Mouse (Mus musculus): ENCODE data around the gene Paqr7.

Paqr7 gene

DNA sequence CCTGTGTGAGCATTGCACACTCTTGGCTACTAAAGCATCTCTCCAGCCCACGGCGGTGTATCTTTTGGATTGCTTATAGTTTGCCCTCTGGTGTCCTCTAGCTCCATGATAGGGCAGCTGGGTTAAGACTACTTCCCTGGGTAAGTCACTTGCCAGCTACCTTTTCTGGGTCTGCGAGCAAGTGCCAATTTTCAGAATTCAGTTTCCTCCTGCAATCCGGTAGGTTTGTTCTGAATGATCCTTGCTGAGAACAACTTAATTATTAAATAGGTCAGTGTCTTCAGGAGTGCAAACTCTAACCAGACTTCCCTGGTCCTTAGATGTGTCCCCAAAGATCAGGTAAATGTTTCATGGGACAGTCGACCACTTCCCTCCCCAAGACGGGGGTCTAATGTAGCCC is 4.6 kb downstream of the Paqr7 start:
- DNase-seq (ENCODE audit: low read depth, low spot score), result no peak

DNA sequence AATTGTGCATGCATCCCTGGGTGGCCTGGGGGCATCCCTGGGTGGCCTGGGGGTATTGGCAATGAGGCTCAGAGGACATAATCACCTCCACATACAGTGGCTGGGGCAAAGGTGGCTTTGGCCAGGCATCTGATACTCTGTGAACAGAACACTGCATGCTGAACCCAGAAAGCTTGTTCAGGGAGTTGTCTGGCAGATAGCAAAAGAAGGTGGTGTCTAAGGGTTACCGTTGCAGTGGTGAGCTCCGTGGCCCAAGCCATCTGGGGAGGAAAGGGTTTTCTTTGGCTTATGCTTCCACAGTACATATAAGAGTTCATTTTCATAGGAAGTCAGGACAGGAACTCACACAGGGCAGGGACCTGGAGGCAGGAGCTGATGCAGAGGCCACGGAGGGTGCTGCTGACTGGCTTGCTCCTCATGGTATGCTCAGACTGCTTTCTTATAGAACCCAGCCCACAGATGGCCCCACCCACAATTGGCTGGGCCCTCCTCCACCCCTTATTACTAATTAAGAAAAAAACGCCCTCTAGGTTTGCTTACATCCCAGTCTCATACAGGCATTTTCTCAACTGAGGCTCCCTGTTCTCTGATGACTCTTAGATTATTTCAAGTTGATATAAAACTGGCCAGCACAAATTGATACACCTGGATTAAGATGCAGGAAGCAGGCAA is 7.3 kb downstream of the Paqr7 start:
- DNase-seq (ENCODE audit: low read depth, low spot score), result no peak

DNA sequence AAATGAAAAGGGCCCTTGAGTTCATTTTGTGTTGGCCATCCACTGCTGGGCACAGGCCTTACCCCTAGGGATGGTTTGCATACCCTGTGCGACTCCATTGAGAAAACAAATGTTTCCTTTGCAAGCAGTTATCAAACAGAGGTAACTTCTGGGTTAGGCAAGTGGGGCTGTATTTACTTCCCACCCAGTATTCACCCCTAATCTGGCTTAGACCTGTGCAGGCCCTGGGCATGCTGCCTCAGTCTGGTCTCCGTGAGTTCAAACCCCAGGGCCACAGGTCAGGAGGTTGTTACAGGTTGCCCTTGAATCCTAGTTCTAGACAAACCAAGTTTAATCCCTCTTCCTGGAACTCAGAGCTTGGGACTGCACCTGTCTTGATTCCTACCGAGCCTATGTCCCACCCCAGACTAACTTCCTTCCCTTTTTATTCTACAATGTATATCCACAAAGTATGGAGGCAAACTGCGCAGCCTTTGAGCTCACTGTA is 8.8 kb downstream of the Paqr7 start:
- no peak for DNase-seq (ENCODE audit: low read depth, low spot score)

DNA sequence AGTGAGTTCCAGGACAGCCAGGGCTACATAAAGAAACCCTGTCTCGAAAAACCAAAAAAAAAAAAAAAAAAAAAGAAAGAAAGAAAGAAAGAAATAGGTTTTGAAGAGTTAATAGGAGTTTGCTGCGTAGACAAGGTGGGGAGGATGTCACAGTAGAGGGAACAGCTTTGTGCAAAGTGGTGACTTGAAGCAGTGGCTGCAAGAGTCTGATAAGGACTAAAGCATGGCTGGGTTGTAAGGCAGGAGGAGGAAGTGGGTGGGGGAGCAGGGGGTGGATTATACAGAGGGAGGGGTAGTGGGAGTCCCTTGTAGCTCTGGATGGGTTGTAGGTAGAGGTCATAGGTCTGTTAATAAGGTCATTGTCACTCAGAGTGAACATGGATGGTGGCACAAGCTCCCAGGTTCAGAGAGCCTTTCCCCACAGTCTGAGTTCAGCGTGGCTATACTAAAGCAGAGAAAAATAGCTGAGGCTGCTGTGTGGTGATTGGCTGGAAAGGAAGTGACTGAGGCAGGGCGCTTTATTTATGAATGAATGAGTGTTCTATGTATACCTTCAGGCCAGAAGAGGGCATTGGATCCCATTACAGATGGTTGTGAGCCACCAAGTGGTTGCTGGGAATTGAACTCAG is 9.6 kb downstream of the Paqr7 start:
- no peak for DNase-seq (ENCODE audit: low read depth, low spot score)

DNA sequence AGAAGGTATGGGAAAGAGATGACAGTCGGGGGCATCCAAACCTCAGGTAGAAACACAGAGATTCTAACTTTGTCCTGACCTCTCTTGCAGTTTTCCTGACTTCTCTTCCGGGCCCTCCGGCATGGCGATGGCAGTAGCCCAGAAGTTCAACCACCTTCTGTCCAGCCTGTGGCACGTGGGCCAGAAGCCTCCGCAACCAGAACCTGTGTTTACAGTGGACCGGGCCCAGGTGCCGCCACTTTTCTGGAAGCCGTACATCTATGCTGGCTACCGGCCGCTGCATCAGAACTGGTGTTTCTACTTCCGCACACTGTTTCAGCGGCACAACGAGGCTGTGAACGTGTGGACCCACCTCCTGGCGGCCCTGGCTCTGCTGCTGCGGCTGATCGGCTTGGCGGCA is 10.2 kb downstream of the Paqr7 start:
- DNase-seq (ENCODE audit: low read depth, low spot score), result no peak

DNA sequence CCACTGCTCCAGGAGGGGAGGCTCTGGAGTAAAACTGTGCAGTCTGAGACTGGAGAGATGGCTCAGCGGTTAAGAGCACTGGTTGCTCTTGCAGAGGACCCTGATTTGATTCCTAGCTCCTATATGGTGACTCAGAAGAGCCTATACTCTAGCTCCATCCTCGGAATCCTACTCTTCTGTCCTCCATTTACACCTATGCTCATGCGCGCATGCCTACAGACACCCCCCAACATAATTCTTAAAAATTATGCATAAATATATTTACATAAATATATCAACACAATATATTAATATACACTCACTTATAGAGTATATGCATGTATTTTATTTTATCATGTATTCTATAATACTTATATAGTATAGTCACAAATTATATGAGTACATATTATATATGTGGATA is 13.9 kb downstream of the Paqr7 start:
- no peak for DNase-seq (ENCODE audit: low read depth, low spot score)

DNA sequence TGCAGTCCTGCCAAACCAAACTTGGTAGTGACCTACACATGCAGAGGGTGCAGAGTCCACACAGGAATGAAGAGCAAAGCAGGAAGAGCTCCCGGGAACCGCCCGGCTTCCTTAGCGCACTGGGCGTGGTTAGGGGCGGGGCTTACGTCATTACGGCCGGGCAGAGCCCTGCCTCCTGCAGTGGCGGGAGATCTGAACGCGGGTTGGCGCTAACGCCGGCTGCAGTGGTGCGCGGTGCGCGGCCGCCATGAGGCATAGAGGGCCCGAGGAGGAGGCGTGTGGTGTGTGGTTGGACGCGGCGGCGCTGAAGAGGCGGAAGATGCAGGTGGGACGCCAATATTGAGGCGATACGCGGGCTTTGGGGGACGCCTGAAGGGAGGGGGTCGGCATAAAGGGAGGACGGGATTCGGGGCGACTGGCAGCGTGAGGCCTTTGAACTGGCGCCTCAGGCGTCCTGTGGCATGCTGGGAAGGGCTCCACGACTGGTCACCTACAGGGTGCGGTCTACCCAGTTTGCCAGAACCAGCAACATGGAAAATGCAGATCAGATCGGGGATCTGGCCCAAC is 14.4 kb downstream of the Paqr7 start, which contains the start of gene Aunip:
Gene Aunip, plus strand, starts transcription at position 155 of the 567 bp plus-strand sequence.
- peak; percentile 85 for DNase-seq (ENCODE audit: low read depth, low spot score)

DNA sequence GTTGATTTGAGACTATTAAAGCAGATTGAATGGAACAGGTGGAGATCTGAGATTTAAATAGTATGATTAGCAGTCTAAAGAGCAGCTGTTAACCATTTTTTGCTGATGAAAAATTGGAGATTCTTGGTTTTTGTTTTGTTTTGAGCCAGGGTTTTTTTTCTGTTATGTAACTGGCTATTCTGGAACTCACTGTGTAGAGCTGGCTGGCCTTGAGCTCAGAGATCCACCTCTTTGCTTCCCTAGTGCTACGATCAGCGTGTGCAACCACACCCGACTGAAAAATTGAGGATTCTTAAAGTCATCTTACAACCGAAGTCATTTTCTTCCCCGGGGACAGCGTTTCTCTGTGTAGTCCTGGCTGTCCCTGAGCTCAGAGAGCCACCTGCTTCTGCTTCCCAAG is 15.2 kb downstream of the Paqr7 start:
- no peak for DNase-seq (ENCODE audit: low read depth, low spot score)

DNA sequence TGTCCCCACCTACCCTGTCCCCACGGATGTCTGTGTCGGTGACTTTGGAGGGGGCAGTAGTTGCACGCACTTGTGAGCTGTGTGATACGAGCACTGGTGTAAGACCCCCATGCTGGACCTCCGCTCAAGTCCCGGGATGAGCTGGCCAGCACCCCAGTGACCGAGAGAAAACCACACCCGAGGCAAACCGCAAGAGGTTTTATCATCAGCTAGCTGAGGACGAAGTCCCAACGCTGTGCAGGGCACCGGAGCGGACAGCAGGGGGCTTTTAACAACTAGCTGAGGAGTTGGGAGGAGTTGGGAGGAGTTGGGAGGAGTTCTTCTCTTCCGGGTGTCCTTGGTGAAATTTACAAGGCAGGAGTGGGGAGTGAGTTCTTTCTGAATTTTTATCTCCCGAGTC is 16.3 kb downstream of the Paqr7 start:
- DNase-seq (ENCODE audit: low read depth, low spot score), result no peak

DNA sequence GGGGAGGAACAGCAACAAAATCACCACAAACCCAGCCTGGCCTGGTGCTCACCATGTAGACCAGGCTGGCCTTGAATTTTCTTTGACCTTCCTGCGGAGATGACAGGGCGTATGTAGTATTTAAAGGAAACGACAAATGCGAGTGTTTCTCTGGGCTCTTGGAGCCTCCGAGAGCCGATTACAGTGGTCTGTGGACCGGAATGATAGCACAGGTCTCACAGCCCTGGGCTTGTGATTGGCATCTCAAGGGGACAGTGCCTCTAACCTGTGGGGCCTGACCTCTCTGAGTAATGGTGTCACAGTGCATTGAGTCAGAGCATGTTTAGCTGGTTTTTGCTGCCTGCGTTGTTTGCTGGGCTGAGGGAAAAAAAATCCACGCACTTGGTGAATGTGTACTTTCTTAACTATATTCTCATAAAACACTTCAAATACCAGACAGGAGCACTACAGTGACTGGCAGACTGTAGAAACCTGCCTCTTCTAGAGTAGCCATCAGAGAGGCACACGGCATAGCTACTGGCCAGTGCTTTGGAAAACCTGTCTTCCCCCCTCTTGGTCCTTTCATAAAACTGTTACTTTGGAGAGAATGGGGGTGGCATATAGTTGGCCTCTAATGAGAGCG is 17.9 kb downstream of the Paqr7 start:
- no peak for DNase-seq (ENCODE audit: low read depth, low spot score)

DNA sequence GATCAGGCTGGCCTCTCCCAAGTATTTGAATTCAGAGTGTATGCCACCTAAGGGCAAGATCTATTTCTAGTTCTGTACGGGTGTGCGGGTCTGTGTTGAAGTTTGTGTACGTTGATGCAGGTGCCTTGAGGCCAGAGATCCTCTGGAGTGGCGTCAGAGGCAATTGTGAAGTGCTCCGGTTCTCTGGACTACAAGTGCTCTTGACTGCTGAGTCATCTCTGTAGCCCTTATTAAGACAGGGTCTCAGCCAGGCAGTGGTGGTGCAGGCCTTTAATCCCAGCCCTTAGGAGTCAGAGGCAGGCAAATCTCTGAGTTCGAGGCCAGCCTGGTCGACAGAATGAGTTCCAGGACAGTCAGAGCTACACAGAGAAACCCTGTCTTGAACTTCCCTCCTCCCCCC is 19.1 kb downstream of the Paqr7 start:
- DNase-seq (ENCODE audit: low read depth, low spot score), result no peak

DNA sequence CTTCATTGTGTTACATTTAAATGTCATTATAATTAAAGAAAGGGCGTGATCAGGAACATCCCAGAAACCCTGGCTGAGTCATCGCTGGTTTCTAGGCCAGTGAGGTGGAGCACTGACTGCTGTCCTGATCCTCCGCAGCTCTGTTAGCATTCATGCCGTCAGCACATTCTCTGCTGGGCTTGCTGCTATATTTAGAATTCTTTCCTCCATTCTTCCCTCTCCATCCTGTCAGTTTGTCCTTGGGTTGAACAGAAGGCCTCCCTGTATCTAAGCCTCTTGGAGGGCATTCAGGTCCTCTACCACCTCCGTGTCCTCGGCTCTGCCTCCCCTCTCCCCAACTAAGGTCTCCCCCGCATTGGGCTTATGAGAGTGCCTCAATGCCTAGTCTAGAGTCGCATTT is 20.5 kb downstream of the Paqr7 start:
- DNase-seq (ENCODE audit: low read depth, low spot score), result no peak

DNA sequence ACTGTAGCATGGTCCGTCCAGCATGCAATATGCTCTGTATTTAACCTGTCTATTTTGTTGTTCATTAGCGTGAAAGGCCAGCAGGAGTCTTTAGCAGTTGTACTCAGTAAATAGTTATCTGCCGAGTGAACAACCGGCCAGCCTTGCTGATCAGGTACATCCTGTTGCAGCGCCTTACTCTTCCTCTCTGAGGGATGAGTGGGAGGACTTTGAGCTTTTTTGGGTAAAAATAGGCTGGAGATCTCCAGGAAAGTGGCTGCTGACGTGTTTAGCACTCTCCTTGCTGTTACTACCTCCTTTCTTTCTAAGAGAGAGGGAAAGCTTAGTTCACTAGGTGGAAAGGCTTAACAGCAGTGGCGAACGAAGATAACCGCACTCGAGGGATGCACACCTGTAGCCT is 21.2 kb downstream of the Paqr7 start:
- no peak for DNase-seq (ENCODE audit: low read depth, low spot score)

DNA sequence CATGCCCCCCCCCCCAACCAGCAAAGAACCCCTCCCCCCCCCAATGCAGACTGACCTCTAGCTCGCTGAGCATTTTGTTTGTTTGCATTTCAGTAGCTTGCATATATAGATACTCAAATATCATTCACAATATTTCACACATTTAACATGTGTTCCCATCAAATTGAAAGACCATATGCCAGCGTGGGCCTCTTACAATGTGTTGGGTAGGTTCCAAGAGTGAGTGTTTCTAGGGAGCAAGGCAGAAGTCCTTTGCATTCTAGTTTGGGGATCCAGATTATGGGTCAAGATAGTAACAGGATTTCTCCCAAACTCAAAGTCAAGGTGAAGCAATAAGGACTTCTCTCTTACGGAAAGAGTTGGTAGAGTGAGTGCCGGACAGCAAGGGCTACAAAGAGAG is 22.0 kb downstream of the Paqr7 start:
- DNase-seq (ENCODE audit: low read depth, low spot score), result no peak

DNA sequence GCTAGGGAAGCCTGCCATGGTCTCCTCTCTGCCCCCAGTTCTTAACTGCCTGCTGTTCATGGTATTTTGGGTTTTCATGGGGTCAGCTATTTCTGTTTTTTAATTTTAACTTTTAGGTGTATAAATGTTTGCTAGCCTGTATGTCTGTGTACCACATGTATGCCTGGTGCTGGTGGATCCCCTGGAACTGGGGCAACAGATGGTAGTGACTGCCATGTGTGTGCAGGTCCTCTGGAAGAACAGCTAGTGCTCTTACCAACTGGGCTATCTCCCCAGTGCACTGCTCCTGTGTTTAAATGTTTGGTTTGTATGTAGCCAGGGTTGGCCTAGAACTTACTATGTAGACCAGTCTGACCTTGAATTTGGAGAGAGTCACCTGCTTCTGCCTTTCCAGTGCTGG is 22.8 kb downstream of the Paqr7 start:
- no peak for DNase-seq (ENCODE audit: low read depth, low spot score)

DNA sequence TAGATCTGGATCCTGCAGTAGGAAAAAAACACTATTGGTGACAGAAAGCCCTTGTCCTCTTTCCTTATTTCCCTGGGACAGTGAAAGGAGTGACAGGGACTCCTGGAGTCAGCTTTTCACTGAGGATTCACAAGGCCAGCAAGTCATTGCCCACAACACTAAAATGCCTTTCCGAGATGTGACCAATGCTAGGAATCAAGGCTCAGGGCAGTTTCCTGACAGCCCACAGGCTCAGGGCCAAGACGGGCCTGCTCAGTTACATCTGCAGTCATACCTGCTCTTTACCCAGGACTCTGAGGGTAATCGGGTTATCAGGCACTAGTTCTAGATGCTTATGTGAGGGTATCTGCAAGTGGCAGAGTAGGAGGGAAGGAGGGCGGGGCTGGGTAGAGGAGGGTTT is 26.9 kb downstream of the Paqr7 start:
- no peak for DNase-seq (ENCODE audit: low read depth, low spot score)

DNA sequence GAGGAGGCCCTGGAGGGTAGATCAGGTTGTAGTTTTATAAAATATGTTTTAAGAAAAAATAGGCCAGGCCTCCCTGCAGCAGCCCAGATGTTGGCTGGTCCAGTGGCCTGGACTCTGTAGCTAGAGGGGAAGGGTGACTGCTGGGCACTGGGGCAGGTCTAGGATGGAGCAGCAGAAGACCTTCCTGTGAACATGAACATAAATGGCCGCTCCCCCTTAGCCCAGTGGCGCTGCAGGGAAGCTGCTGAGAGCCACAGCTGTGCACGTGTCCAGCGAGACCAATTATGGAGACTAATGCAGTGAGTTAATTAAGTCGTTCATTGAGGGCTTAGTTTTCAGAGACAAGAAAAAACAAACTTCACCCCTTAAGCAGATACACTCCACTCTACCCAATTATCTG is 29.3 kb downstream of the Paqr7 start:
- no peak for DNase-seq (ENCODE audit: low read depth, low spot score)

DNA sequence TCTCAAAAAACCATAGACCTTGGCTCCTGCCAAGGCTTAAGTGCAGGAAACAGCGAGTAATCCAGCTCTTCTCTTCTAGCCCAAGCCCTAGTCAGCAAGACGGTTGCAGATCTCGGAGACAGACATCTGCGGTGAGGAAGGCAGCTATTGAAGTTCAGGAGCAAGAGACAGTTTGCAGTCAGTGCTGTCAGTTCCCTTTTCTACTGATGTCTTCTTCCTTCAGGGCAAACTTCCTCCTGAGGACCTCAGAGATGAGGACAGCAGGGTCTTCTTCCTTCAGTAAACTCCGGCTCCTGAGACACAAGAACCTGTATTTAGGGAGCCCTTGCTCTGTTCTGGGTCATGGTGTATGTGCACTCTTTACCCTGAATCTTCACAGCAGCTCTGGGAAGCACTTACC is 29.7 kb downstream of the Paqr7 start:
- DNase-seq (ENCODE audit: low read depth, low spot score), result no peak

DNA sequence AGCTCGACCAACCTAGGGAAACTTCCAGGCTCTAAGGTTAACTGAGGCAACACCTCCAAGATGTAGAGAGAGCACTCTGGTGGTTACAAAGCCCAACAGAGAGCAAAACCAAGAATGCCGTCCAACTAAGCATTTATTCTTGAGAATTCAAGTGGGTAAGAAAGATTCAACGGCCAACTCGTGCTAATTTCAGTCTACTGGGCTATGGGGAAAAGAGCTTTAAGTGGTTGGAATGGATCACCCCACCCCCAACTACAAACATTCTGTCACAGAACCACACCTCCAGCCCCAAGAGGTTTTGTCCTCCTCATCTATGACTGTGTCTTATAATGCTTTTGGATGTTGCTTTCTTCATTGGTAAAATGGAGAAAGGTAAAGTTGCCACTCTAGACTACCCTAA is 36.4 kb downstream of the Paqr7 start:
- DNase-seq (ENCODE audit: low read depth, low spot score), result no peak

DNA sequence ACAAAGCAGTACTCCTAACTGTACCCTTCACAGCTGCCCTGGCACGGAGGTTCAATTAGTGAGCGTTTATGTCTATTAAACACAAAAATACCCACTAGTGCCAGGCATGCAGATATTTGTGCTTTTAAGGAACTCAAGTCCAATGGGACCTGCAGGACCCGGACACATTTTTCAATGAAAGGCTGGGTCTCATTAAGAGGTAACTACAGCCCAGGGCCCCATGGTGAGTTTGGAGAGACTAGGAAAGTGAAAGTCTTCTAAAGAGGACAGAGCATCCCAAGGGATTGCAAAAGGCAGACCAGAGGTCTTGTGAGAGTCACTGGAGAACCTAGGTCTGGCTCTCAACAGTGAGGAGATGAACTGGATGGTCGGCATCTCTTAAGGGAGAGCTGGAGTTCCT is 36.9 kb downstream of the Paqr7 start:
- DNase-seq (ENCODE audit: low read depth, low spot score), result no peak

DNA sequence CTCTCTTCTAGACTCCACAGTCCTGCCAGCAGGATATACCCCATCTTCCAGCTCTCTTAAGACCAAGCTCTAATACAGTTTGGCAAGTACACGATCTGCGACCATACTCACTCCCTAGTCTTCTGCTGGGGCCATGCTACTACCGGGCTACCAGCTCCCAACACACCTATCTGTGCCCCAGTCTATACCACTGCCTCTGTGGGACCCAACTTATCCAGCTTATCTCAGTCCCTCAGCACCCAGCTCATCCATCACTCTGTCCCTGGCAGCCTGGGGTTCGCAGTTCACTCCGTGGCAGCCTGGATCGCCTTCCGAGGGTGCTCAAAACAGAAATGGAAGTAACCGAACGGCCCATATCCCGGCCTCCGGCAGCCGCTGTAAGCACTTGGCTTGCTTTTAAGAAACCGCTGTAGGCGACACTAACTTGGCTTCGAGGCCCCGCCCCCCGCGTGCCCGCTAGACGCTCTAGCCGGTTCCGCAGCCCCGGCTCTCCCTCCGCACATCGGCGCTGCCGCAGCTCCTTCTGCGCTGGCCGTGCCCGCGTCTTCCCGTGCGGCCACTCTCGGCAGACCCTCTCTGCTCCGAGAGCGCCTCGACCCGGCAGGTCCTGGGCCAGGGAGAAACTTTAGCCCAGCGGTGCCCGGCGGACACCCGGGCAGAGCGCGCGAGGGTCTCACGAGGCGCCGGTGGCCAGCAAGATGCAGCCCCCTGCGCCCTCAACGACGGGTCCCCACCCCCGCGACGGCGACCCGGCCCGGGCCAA is 37.8 kb downstream of the Paqr7 start:
- no peak for DNase-seq (ENCODE audit: low read depth, low spot score)

Data from retina, postnatal 7 days (tissue).